Mouse (Mus musculus): ENCODE data around the gene Nr6a1. TPM values are rescaled to one million over a fixed set of nuclear protein-coding genes. Genes with fewer than 3 reads are reported as not detected.
A peak's percentile ranks its signal among the peaks of the same experiment; 100 is the strongest.

The Nr6a1 gene
- polyA plus RNA-seq, 1 experiment from 2014 or later: 0.87 TPM

- H3K9ac ChIP-seq: no peak overlapping the region
- H3K36me3 ChIP-seq: no peaks in the 10 kb centered on the region
- H3K27ac ChIP-seq (replicated peaks): no peak overlapping the region
- no peak overlapping the region for H3K4me3 ChIP-seq
- no peak for ATAC-seq (ENCODE audit: extremely low read depth, insufficient number of reproducible peaks, low FRiP score, low TSS enrichment)
- H3K4me1 ChIP-seq: peaks cover 25% of the 10 kb centered on the region
- 63% methylated on average over 5 of the region's 5 CpGs for WGBS
- H3K4me2 ChIP-seq: no peak overlapping the region
- no peaks in the 10 kb centered on the region for H3K27me3 ChIP-seq (replicated peaks)
- no peaks in the 10 kb centered on the region for H3K9me3 ChIP-seq
Observed at GRCm38 (mm10) chr2:38953152-38953883, 25.8 kb upstream of the Nr6a1 start.

DNA sequence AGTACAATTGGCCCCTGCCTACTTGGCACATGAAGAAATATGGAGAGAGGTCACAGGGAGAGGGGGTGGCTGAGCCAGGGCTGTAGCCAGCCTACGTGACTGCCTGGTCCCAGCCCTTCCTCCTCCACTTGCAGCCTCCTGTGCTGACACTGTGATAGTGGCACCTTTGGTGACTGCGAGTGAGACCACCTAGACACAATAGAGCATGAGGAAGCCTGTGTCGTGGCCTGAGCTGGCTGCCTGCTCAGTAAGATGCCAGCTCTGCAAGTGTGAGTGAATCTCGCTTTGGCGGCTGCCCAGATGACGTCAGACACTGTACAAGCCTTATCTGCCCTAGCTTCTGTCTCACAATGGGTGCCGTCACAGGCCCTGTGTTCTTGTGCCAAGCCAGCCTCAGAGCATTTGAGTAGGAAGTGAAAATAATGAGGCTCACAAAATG, 22.8 kb upstream of the Nr6a1 start:
- no peaks in the 10 kb centered on the region for H3K9me3 ChIP-seq
- H3K4me1 ChIP-seq: peaks cover 26% of the 10 kb centered on the region
- no peaks in the 10 kb centered on the region for H3K27me3 ChIP-seq (replicated peaks)
- H3K9ac ChIP-seq: no peak overlapping the region
- no peak overlapping the region for H3K4me3 ChIP-seq
- peak overlapping the region; percentile 28 for H3K4me2 ChIP-seq
- no peaks in the 10 kb centered on the region for H3K36me3 ChIP-seq
- WGBS: 17% methylated on average over 7 of the region's 7 CpGs
- ATAC-seq (ENCODE audit: extremely low read depth, insufficient number of reproducible peaks, low FRiP score, low TSS enrichment): peak; percentile 79
- H3K27ac ChIP-seq (replicated peaks): peak overlapping the region; percentile 77

DNA sequence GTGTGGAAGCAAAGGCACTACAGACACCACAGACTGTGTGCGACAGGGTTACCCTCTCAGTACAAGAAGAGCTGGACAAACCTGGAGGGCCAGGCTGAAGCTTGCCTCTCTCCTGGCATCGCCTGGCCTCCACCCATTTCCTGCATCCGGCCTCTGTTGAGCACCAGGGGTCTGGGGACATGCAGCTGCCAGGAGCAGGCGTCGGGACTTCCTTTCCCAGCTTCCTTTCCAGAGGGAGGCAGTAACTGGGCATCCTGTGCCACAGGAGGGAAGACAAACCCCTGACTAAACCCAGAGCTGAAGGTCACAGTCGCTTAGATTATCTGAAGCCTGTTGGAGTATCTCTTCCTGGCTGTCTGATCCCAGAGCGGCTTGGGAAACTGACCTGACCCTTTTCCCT, 20.1 kb upstream of the Nr6a1 start:
- Histone ChIP-seq H3K27me3 (replicated peaks) (no peaks in the 10 kb centered on the region), H3K9me3 (no peaks in the 10 kb centered on the region), H3K4me1 (peaks cover 26% of the 10 kb centered on the region), H3K36me3 (no peaks in the 10 kb centered on the region), H3K9ac (no peak overlapping the region; the same call in 1 of the 2 replicates), H3K27ac (replicated peaks) (peak overlapping the region; percentile 56), H3K4me2 (no peak overlapping the region), H3K4me3 (no peak overlapping the region)
- WGBS: 54% methylated on average over 7 of the region's 7 CpGs
- no peak for ATAC-seq (ENCODE audit: extremely low read depth, insufficient number of reproducible peaks, low FRiP score, low TSS enrichment)

- no peaks in the 10 kb centered on the region for H3K9me3 ChIP-seq
- WGBS: 62% methylated on average over 3 of the region's 3 CpGs
- no peaks in the 10 kb centered on the region for H3K27me3 ChIP-seq (replicated peaks)
- H3K4me1 ChIP-seq: peaks cover 5% of the 10 kb centered on the region
- H3K27ac ChIP-seq (replicated peaks): no peak overlapping the region
- no peak overlapping the region for H3K9ac ChIP-seq
- no peak overlapping the region for H3K4me3 ChIP-seq
- H3K4me2 ChIP-seq: no peak overlapping the region
- 0 out of 2 replicates have a peak, but pooled peaks have one; percentile 34 for ATAC-seq (ENCODE audit: extremely low read depth, insufficient number of reproducible peaks, low FRiP score, low TSS enrichment)
- no peaks in the 10 kb centered on the region for H3K36me3 ChIP-seq
Observed at GRCm38 (mm10) chr2:38944460-38945161, 17.1 kb upstream of the Nr6a1 start.

GRCm38 (mm10) chr2:38943977-38944376, 16.5 kb upstream of the Nr6a1 start:
- Histone ChIP-seq H3K36me3 (no peaks in the 10 kb centered on the region), H3K9me3 (0 out of 2 replicates have a peak, but pooled peaks cover 2% of the 10 kb centered on the region), H3K27ac (replicated peaks) (no peak overlapping the region), H3K9ac (no peak overlapping the region), H3K4me1 (peaks cover 5% of the 10 kb centered on the region), H3K4me2 (no peak overlapping the region), H3K27me3 (replicated peaks) (no peaks in the 10 kb centered on the region), H3K4me3 (no peak overlapping the region)
- no peak for ATAC-seq (ENCODE audit: extremely low read depth, insufficient number of reproducible peaks, low FRiP score, low TSS enrichment)
- WGBS: 57% methylated on average over 2 of the region's 2 CpGs

DNA sequence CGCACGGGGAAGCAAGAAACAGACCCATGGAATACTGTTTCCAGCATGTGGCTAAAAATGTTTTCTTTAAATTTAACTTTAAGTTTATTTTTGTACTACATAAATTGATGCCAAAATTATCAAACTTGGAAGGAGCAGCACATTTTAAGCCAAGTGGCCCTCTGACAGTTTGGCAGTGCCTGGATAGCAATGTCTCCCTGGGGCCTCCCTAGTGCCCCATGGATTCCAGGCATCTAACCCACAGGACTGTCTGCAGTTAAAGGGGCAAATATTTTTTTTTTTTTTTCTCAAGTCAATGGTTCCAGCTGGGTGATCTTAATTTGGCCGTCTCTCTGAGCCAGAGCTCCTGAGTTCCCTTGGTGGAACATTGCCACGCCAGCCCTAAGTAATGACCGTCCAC, 15.7 kb upstream of the Nr6a1 start:
- Histone ChIP-seq H3K9me3 (0 out of 2 replicates have a peak, but pooled peaks cover 3% of the 10 kb centered on the region), H3K9ac (no peak overlapping the region), H3K4me1 (peaks cover 5% of the 10 kb centered on the region), H3K27ac (replicated peaks) (no peak overlapping the region), H3K36me3 (no peaks in the 10 kb centered on the region), H3K4me3 (no peak overlapping the region), H3K27me3 (replicated peaks) (no peaks in the 10 kb centered on the region), H3K4me2 (no peak overlapping the region)
- WGBS: 80% methylated on average over 5 of the region's 5 CpGs
- no peak for ATAC-seq (ENCODE audit: extremely low read depth, insufficient number of reproducible peaks, low FRiP score, low TSS enrichment)

- H3K27ac ChIP-seq (replicated peaks): no peak overlapping the region
- H3K27me3 ChIP-seq (replicated peaks): no peaks in the 10 kb centered on the region
- H3K4me3 ChIP-seq: no peak overlapping the region
- H3K4me2 ChIP-seq: no peak overlapping the region
- H3K9ac ChIP-seq: no peak overlapping the region
- WGBS: 63% methylated on average over 2 of the region's 2 CpGs
- H3K36me3 ChIP-seq: no peaks in the 10 kb centered on the region
- no peaks in the 10 kb centered on the region; the same call in 1 of the 2 replicates for H3K4me1 ChIP-seq
- H3K9me3 ChIP-seq: 0 out of 2 replicates have a peak, but pooled peaks cover 3% of the 10 kb centered on the region
- ATAC-seq (ENCODE audit: extremely low read depth, insufficient number of reproducible peaks, low FRiP score, low TSS enrichment): no peak
Observed at GRCm38 (mm10) chr2:38941898-38942297, 14.4 kb upstream of the Nr6a1 start.

GRCm38 (mm10) chr2:38941426-38941825, 13.9 kb upstream of the Nr6a1 start:
- whole genome bisulfite sequencing: 68% methylated on average over 14 of the region's 14 CpGs
- Histone ChIP-seq H3K4me3 (no peak overlapping the region), H3K9me3 (0 out of 2 replicates have a peak, but pooled peaks cover 3% of the 10 kb centered on the region), H3K27me3 (replicated peaks) (no peaks in the 10 kb centered on the region), H3K27ac (replicated peaks) (no peak overlapping the region), H3K4me2 (no peak overlapping the region), H3K4me1 (no peaks in the 10 kb centered on the region; the same call in 1 of the 2 replicates), H3K36me3 (no peaks in the 10 kb centered on the region), H3K9ac (no peak overlapping the region)
- ATAC-seq (ENCODE audit: extremely low read depth, insufficient number of reproducible peaks, low FRiP score, low TSS enrichment): no peak

DNA sequence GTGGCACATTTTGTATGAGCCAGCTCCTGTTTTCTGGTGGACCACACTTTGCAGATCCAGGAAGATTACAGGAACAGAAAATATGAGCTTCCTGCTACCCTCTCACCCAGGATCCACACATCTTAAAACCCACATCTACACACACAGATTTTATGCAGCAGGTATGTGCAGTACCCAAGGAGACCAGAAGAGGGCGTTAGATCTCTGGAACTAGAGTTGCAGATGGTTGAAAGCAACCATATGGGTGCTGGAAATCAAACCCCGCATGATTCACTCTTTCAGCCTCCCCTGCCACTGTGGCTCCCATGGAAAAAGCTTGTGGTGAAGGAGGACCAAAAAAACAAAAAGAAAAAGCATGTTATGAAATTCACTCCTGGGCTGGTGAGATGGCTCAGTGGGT, 11.6 kb upstream of the Nr6a1 start:
- WGBS: 56% methylated on average over 2 of the region's 2 CpGs

DNA sequence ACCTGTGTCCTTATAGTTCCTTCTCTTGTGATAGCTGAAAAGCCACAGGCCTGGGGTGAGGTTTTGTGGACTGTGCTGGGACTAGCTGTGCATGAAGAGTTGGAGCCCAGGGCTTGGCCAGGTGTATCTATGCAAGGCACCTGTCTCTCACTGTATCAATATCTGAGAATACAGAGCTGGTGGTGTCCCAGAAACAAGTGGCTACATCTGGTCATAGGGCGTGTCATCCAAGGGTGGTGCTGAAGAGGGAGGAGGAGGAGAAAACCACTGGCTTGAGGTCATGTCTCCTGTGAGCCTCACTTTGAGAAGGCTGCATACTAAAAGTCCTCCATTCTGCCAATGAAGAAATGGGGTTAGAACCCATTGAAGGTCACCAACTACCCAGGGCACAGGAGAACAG, 10.5 kb upstream of the Nr6a1 start:
- 0 out of 2 replicates have a peak, but pooled peaks cover 3% of the 10 kb centered on the region for H3K9me3 ChIP-seq

More for the DNA sequence above, 11.6 kb upstream of the Nr6a1 start:
- Histone ChIP-seq H3K4me3 (no peak overlapping the region), H3K36me3 (no peaks in the 10 kb centered on the region), H3K4me2 (no peak overlapping the region), H3K9ac (no peak overlapping the region), H3K9me3 (0 out of 2 replicates have a peak, but pooled peaks cover 3% of the 10 kb centered on the region), H3K27me3 (replicated peaks) (no peaks in the 10 kb centered on the region), H3K4me1 (peaks cover 17% of the 10 kb centered on the region), H3K27ac (replicated peaks) (no peak overlapping the region)
- no peak for ATAC-seq (ENCODE audit: extremely low read depth, insufficient number of reproducible peaks, low FRiP score, low TSS enrichment)

GRCm38 (mm10) chr2:38937396-38937795, 9.9 kb upstream of the Nr6a1 start:
- Histone ChIP-seq H3K27ac (replicated peaks) (no peak overlapping the region), H3K4me1 (peaks cover 26% of the 10 kb centered on the region), H3K9ac (no peak overlapping the region), H3K4me2 (no peak overlapping the region), H3K36me3 (no peaks in the 10 kb centered on the region), H3K9me3 (0 out of 2 replicates have a peak, but pooled peaks cover 3% of the 10 kb centered on the region), H3K4me3 (no peak overlapping the region), H3K27me3 (replicated peaks) (no peaks in the 10 kb centered on the region)
- ATAC-seq (ENCODE audit: extremely low read depth, insufficient number of reproducible peaks, low FRiP score, low TSS enrichment): no peak
- 65% methylated on average over 3 of the region's 3 CpGs for WGBS

More for the DNA sequence above, 10.5 kb upstream of the Nr6a1 start:
- Histone ChIP-seq H3K4me3 (no peak overlapping the region), H3K36me3 (no peaks in the 10 kb centered on the region), H3K27me3 (replicated peaks) (no peaks in the 10 kb centered on the region), H3K4me2 (no peak overlapping the region), H3K9ac (no peak overlapping the region), H3K4me1 (peaks cover 26% of the 10 kb centered on the region), H3K27ac (replicated peaks) (no peak overlapping the region)
- 82% methylated on average over 1 of the region's 1 CpGs for WGBS
- no peak for ATAC-seq (ENCODE audit: extremely low read depth, insufficient number of reproducible peaks, low FRiP score, low TSS enrichment)
